Mouse (Mus musculus) limb, embryonic 11.5 days (tissue): Measurements from ENCODE around the gene Hist1h3g. TPM values are rescaled to one million over a fixed set of nuclear protein-coding genes. Genes with fewer than 3 reads are reported as not detected.
"Not testable (repeated sequence)": the region's sequence is repeated elsewhere in the genome, so short reads cannot be mapped to it uniquely, and the experiment has no call there.

ENCODE experiments used
- ATAC-seq: fragments of 200-750 bp; cut with Nextera tagmentation; 2 replicates; pipeline ENCODE4 v1.8.0; 2017; ENCODE audit warnings: low read depth; ENCODE audit not compliant: insufficient number of reproducible peaks, low FRiP score, low TSS enrichment
- DNase-seq: peaks from one replicate; pipeline ENCODE4 v3.0.0-alpha.2; 2015; ENCODE audit warnings: low spot score
- H3K27ac ChIP-seq: fragments of 300-500 bp; sonication (generic); replicated peaks from 2 replicates; pipeline ENCODE4 v1.5.1; 2014; ENCODE audit warnings: low read depth, mild to moderate bottlenecking, low read length
- H3K27me3 ChIP-seq: fragments of 300-500 bp; sonication (generic); 2 replicates; pipeline ENCODE4 v1.6.1; 2014; ENCODE audit warnings: mild to moderate bottlenecking, low read length, mixed read lengths; ENCODE audit not compliant: control insufficient read depth, insufficient read depth
- H3K36me3 ChIP-seq: fragments of 300-500 bp; sonication (generic); 2 replicates; pipeline ENCODE4 v1.6.1; 2014; ENCODE audit warnings: mild to moderate bottlenecking, low read length, moderate library complexity, mixed read lengths; ENCODE audit not compliant: control insufficient read depth, insufficient read depth
- H3K4me1 ChIP-seq: fragments of 300-500 bp; sonication (generic); 2 replicates; pipeline ENCODE4 v1.6.1; 2014; ENCODE audit warnings: low read length, mixed read lengths; ENCODE audit not compliant: control insufficient read depth, insufficient read depth
- H3K4me2 ChIP-seq: fragments of 300-500 bp; sonication (generic); 2 replicates; pipeline ENCODE4 v1.6.1; 2014; ENCODE audit warnings: low read depth, mild to moderate bottlenecking, moderate library complexity; ENCODE audit not compliant: severe bottlenecking
- H3K4me3 ChIP-seq: fragments of 300-500 bp; sonication (generic); 2 replicates; pipeline ENCODE4 v1.5.1; 2014; ENCODE audit warnings: low read depth, low read length
- H3K9ac ChIP-seq: fragments of 300-500 bp; sonication (generic); 2 replicates; pipeline ENCODE4 v1.6.1; 2014; ENCODE audit warnings: mild to moderate bottlenecking, low read length
- H3K9me3 ChIP-seq: fragments of 300-500 bp; sonication (generic); 2 replicates; pipeline ENCODE4 v1.6.1; 2016; ENCODE audit warnings: low read length; ENCODE audit not compliant: control insufficient read depth
- WGBS: fragments of 180-500 bp; shearing (Covaris S2); extraction: QIAGEN DNeasy Blood & Tissue Kit; methylation state at CpG from one replicate; pipeline ENCODE4 v1.1.7; 2014; 5-methylcytosine and 5-hydroxymethylcytosine counted together
- polyA plus RNA-seq: library from polyadenylated mRNA; unstranded; fragments of >200 nt; fragmentation: Nextera tagmentation; extraction: Ambion mirVana; gene quantifications from 2 replicates; pipeline ENCODE4 v1.2.1, GENCODE M21; 2014

Gene Hist1h3g
- polyA plus RNA-seq, 1 experiment from 2014 or later = 9.4 TPM

- DNase-seq (no peak), ATAC-seq (no peak)
- H3K36me3 ChIP-seq = no peaks in the 10 kb centered on the region
- H3K27me3 ChIP-seq = no peaks in the 10 kb centered on the region
- peak overlapping the region; percentile 75 for H3K4me2 ChIP-seq
- WGBS = 31% methylated on average over 2 of the region's 2 CpGs
- H3K9me3 ChIP-seq = no peaks in the 10 kb centered on the region
- peak overlapping the region; percentile 94; the same call in 1 of the 2 replicates for H3K27ac ChIP-seq
- H3K9ac ChIP-seq = peak overlapping the region; percentile 88
- H3K4me1 ChIP-seq = peaks cover 7% of the 10 kb centered on the region
- peak overlapping the region; percentile 53 for H3K4me3 ChIP-seq
Observed at GRCm38 (mm10) chr13:23529480-23530165, 5.6 kb upstream of the Hist1h3g start.

GRCm38 (mm10) chr13:23530181-23530900 lies 4.9 kb upstream of the Hist1h3g start:
- H3K4me1 ChIP-seq = peaks cover 7% of the 10 kb centered on the region
- H3K9me3 ChIP-seq = no peaks in the 10 kb centered on the region
- DNase-seq (peak; percentile 77), ATAC-seq (no peak)
- peak overlapping the region; percentile 94 for H3K27ac ChIP-seq
- H3K4me3 ChIP-seq = peak overlapping the region; percentile 53
- H3K9ac ChIP-seq = peak overlapping the region; percentile 88
- H3K36me3 ChIP-seq = no peaks in the 10 kb centered on the region
- H3K4me2 ChIP-seq = peak overlapping the region; percentile 75
- H3K27me3 ChIP-seq = no peaks in the 10 kb centered on the region
- WGBS = under 1% methylated on average over 20 of the region's 20 CpGs

GRCm38 (mm10) chr13:23530901-23531875 lies 4.0 kb upstream of the Hist1h3g start, which contains the start of gene Hist1h4h:
TSS of gene Hist1h4h (plus strand) at chr13:23531050.
- ATAC-seq (peak; percentile 75), DNase-seq (peak; percentile 99)
- Histone ChIP-seq H3K9ac (peak within 1 kb of the TSS; percentile 88), H3K4me1 (peaks cover 7% of the 10 kb centered on the region), H3K36me3 (no peaks in the 10 kb centered on the region), H3K4me2 (peak within 1 kb of the TSS; percentile 75), H3K4me3 (peak within 1 kb of the TSS; percentile 53), H3K27me3 (no peaks in the 10 kb centered on the region), H3K9me3 (no peaks in the 10 kb centered on the region), H3K27ac (peak within 1 kb of the TSS; percentile 94)
- WGBS = under 1% methylated on average over 54 of the region's 70 CpGs

- peak overlapping the region; percentile 88 for H3K9ac ChIP-seq
- 27% methylated on average over 9 of the region's 9 CpGs for WGBS
- no peaks in the 10 kb centered on the region for H3K9me3 ChIP-seq
- peak overlapping the region; percentile 94 for H3K27ac ChIP-seq
- no peaks in the 10 kb centered on the region for H3K36me3 ChIP-seq
- peak overlapping the region; percentile 75 for H3K4me2 ChIP-seq
- no peak for ATAC-seq
- H3K4me1 ChIP-seq = peaks cover 15% of the 10 kb centered on the region
- peak; percentile 68 for DNase-seq
- peak overlapping the region; percentile 53 for H3K4me3 ChIP-seq
- H3K27me3 ChIP-seq = no peaks in the 10 kb centered on the region
Observed at GRCm38 (mm10) chr13:23532262-23533075, 2.8 kb upstream of the Hist1h3g start.

GRCm38 (mm10) chr13:23533560-23534367 lies 1.5 kb upstream of the Hist1h3g start, which contains the start of gene Hist1h2af:
TSS of gene Hist1h2af (plus strand) at chr13:23533906.
- ATAC-seq (peak; percentile 53; the same call in 1 of the 2 replicates), DNase-seq (peak; percentile 87)
- Histone ChIP-seq H3K9ac (peak within 1 kb of the TSS; percentile 84), H3K4me2 (peak within 1 kb of the TSS; percentile 75), H3K4me3 (peak within 1 kb of the TSS; percentile 47), H3K27ac (peak within 1 kb of the TSS; percentile 94), H3K4me1 (peaks cover 15% of the 10 kb centered on the region)
- WGBS = under 1% methylated on average over 23 of the region's 53 CpGs
- H3K9me3 ChIP-seq, H3K27me3 ChIP-seq, H3K36me3 ChIP-seq: not testable (repeated sequence)

- Histone ChIP-seq H3K4me1 (peaks cover 11% of the 10 kb centered on the region), H3K36me3 (no peaks in the 10 kb centered on the region), H3K4me2 (peak overlapping the region; percentile 75), H3K9me3 (no peaks in the 10 kb centered on the region), H3K4me3 (peak overlapping the region; percentile 47), H3K27me3 (no peaks in the 10 kb centered on the region), H3K9ac (peak overlapping the region; percentile 84), H3K27ac (peak overlapping the region; percentile 94)
- ATAC-seq (peak; percentile 8), DNase-seq (peak; percentile 70)
- 1% methylated on average over 15 of the region's 15 CpGs for WGBS
Observed at GRCm38 (mm10) chr13:23534368-23535131, 672 bp upstream of the Hist1h3g start.
